Mouse (Mus musculus): ENCODE measurements around the gene Klhdc10.

GRCm38 (mm10) chr6:30436476-30436875 lies 34.8 kb downstream of the Klhdc10 start:
- TF ChIP-seq MAZ (IDR thresholded peaks at IDR 0.05; ENCODE audit: low read depth, low read length) (no peak), MEF2A (IDR thresholded peaks at IDR 0.05; ENCODE audit: extremely low read depth, insufficient replicate concordance, low read depth, low read length, poor library complexity, severe bottlenecking) (no peak)
